Mouse (Mus musculus) MEL (cell line): Measurements from ENCODE around the gene Prl6a1.

ENCODE experiments used
- CHD2 ChIP-seq: IDR thresholded peaks from 2 replicates; pipeline ENCODE4 v1.6.1; 2011; ENCODE audit warnings: low read length, improper control_type of control experiment
- CTCF ChIP-seq, 3 experiments: IDR thresholded peaks in 2 of 3; conservative IDR thresholded peaks in 1 of 3; 2 replicates each; pipeline ENCODE4 v1.5.1; 2011 to 2012; ENCODE audit warnings: low read length in 3 of 3, low read depth in 2 of 3, mild to moderate bottlenecking in 2 of 3, improper control_type of control experiment in 1 of 3, inconsistent platforms in 1 of 3, mixed read lengths in 1 of 3, moderate library complexity in 1 of 3; ENCODE audit not compliant: control insufficient read depth in 1 of 3, insufficient read depth in 1 of 3, poor library complexity in 1 of 3, severe bottlenecking in 1 of 3
- EP300 ChIP-seq, 2 experiments: IDR thresholded peaks; 2 replicates each; pipeline ENCODE4 v1.6.1; 2011; ENCODE audit warnings: improper control_type of control experiment in 2 of 2, low read length in 2 of 2, low read depth in 1 of 2, mild to moderate bottlenecking in 1 of 2
- USF1 ChIP-seq: IDR thresholded peaks from 2 replicates; pipeline ENCODE4 v1.6.1; 2014; ENCODE audit warnings: low read depth, mild to moderate bottlenecking, inconsistent platforms, low read length, improper control_type of control experiment, moderate library complexity
- ZMIZ1 ChIP-seq: IDR thresholded peaks from 2 replicates; pipeline ENCODE4 v1.6.1; 2012; ENCODE audit warnings: low read depth, mild to moderate bottlenecking, inconsistent platforms, low read length, improper control_type of control experiment, moderate library complexity

GRCm38 (mm10) chr13:27345373-27345772 lies 32.9 kb downstream of the Prl6a1 start, which contains the start of gene Prl8a2:
- TF ChIP-seq EP300 (IDR thresholded peaks at IDR 0.05; ENCODE audit: low read depth in 1 of 2, low read length in 2 of 2) (no peak), CTCF (IDR thresholded peaks at IDR 0.05 in 2 of 3, conservative IDR thresholded peaks at IDR 0.05 in 1 of 3; ENCODE audit: control insufficient read depth in 1 of 3, insufficient read depth in 1 of 3, low read depth in 2 of 3, low read length in 3 of 3, poor library complexity in 1 of 3, severe bottlenecking in 1 of 3) (no peak), CHD2 (no peak), ZMIZ1 (no peak), USF1 (no peak)
